Mouse (Mus musculus) bone marrow macrophage, adult 2 months (primary cell): Measurements from ENCODE around the gene Gm11444.

ENCODE experiments used
- CTCF ChIP-seq: IDR thresholded peaks from 2 replicates; pipeline ENCODE4 v1.5.1; 2012; ENCODE audit warnings: low read depth, mild to moderate bottlenecking, low read length, moderate library complexity
- POLR2A ChIP-seq: IDR thresholded peaks from 2 replicates; pipeline ENCODE4 v1.6.1; 2012; ENCODE audit warnings: mild to moderate bottlenecking, low read depth, low read length, borderline replicate concordance

DNA sequence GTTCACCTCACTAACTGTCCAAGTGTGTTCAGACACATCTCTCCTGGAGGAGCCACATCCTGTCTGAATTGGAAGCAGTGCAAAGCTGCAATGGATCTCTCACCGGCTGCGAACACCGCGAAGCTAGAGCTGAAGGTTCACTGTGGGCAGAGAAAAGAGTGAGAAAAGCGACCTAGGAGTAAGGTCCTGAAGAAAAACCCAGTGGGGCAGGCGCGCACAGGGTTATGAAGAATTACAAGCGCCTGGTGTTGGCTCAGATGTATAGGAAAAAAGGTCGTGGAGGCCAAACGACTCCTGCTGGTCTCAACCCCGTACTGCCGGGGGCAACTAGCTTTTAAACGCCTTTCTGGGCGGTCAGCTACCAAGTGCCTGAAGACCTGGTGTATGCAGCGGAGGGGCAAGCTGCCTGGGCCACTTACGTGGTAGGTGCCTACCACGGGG is 19.2 kb downstream of the Gm11444 start:
- TF ChIP-seq CTCF (no peak), POLR2A (no peak)
